Mouse (Mus musculus): Measurements from ENCODE around the gene Glrx5.

DNA sequence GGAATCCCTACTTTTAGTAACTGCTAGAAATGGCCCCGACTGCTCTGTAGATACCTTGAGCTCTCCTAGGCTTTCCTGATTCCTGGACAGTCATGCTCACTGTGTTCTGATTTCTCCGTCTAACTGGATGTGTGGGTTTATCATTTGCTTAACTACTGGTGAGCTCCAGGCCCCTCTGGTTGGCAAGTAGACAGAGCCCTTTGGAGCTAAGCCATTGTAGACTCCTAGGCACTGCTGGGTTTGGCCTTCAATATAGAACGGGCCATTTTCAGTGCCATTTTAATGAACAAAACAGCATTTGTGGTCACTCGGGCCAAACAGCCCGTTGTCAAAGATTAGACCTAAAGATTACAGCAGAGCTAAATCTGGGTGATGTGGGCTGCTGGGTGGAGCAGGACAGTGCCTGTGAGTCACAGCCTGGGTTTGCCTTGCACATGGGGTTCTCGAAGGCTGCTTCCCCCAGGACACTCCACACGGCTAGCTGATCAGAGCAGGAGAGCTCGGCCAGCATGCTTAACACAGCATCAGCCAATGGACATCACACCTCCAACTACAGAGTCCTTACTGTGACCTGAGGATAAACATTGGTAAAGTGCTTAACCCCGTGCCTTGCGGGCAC lies 40.3 kb upstream of the Glrx5 start:
- TF ChIP-seq POLR2A (IDR thresholded peaks at IDR 0.05; ENCODE audit: borderline replicate concordance, low read depth, low read length) (no peak), CTCF (IDR thresholded peaks at IDR 0.05; ENCODE audit: low read depth, low read length) (no peak)
